ENCODE assay signal across 8 mouse cellular contexts in the genomic region with DNA sequence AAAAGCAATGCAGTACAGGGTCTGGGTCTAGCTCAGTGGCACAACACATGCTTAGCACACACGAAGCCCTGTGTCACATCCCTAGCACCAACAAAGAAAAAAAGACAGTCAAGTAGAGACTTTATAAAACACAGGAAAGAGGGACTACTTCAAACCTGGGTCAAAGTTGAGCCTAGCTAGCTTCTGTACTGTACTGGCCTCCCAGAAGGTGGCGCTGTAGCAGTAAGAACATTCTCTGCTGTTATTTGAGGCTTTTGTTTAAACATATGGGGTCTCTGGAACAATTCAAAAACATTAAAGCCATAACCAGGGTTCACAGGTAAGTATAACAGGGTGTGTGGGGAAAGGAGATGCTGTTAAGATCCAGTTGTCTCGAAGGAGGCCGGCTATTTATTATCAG. TPM values are rescaled to one million over a fixed set of nuclear protein-coding genes. Genes with fewer than 3 reads are reported as not detected.
DNase-seq lines count a peak whose midpoint lies in the region; ATAC-seq and TF ChIP-seq lines count a peak whose summit lies in the region.
"Had no signal": no experiment of that assay in that cellular context is flagged by ENCODE, and none has a peak within 500 bp of the region (broad histone marks: within the 10 kb centered on the region; RNA-seq: fewer than 3 reads in every experiment).

No protein-coding gene starts in this region.

- peaks cover 19% of the 10 kb centered on the region for H3K4me1 ChIP-seq in kidney, embryonic 15.5 days
- H3K4me1 ChIP-seq in MEL (ENCODE audit: control insufficient read depth in 1 of 2, insufficient read depth in 2 of 2, low read length in 2 of 2) = peaks cover 0 to 7% of the 10 kb centered on the region in 2 experiments; a peak in 1 of 4 replicates

- no peaks in the 10 kb centered on the region for H3K9me3 ChIP-seq in kidney, embryonic 15.5 days (replicated peaks)
- no peaks in the 10 kb centered on the region for H3K9me3 ChIP-seq in MEL (replicated peaks; ENCODE audit: insufficient read depth, low read length)
- H3K9me3 ChIP-seq: megakaryocyte, embryonic 14.5 days had no signal

- peak; percentile 19 for DNase-seq in kidney, adult 18-20 months
- DNase-seq in MEL (ENCODE audit: low read depth, low spot score) = peak; percentile 49
- DNase-seq in embryo, embryonic 11 days = peak; percentile 69
- peak; percentile 64 for DNase-seq in naive thymus-derived CD4-positive, alpha-beta T cell, adult 2 months (ENCODE audit: low read depth)
- DNase-seq in frontal cortex, postnatal 14 days (ENCODE audit: low spot score in 2 of 2) = no peak

- no peak for TF ChIP-seq EP300 in MEL (IDR thresholded peaks at IDR 0.05; ENCODE audit: low read depth in 1 of 2, low read length in 2 of 2)

- no peaks in the 10 kb centered on the region for H3K36me3 ChIP-seq in kidney, embryonic 15.5 days
- H3K36me3 ChIP-seq in C2C12 (ENCODE audit: control insufficient read depth, insufficient read depth) (peaks cover 4% of the 10 kb centered on the region), MEL (ENCODE audit: control insufficient read depth in 1 of 2, insufficient read depth in 2 of 2, low read length in 2 of 2) (peaks cover 0 to 4% of the 10 kb centered on the region in 2 experiments; a peak in 2 of 4 replicates)

- TF ChIP-seq POLR2A in MEL (IDR thresholded peaks at IDR 0.05; ENCODE audit: control insufficient read depth in 1 of 2, insufficient read depth in 1 of 2, low read depth in 1 of 2, low read length in 2 of 2, poor library complexity in 1 of 2) = no peak

- TF ChIP-seq RAD21 in MEL (IDR thresholded peaks at IDR 0.05; ENCODE audit: low read depth, low read length) = peak; percentile 25

- no peaks in the 10 kb centered on the region for H3K79me3 ChIP-seq in C2C12 (ENCODE audit: low read depth)

- TF ChIP-seq CTCF in C2C12 (IDR thresholded peaks at IDR 0.05; ENCODE audit: control insufficient read depth, insufficient read depth, insufficient read length) (peak; percentile 35), MEL (IDR thresholded peaks at IDR 0.05 in 2 of 3, conservative IDR thresholded peaks at IDR 0.05 in 1 of 3; ENCODE audit: control insufficient read depth in 1 of 3, insufficient read depth in 1 of 3, low read depth in 2 of 3, low read length in 3 of 3, poor library complexity in 1 of 3, severe bottlenecking in 1 of 3) (peak; percentile 56 to 75 (median 59))

- H3K4me2 ChIP-seq in kidney, embryonic 15.5 days = no peak overlapping the region

- H3K79me2 ChIP-seq in C2C12 (ENCODE audit: control insufficient read depth, insufficient read depth) (no peaks in the 10 kb centered on the region), MEL (ENCODE audit: control insufficient read depth, insufficient read depth, low read length, poor library complexity) (no peaks in the 10 kb centered on the region)

- 51% methylated on average over 4 of the region's 4 CpGs for WGBS in kidney, embryonic 15.5 days

- no peak overlapping the region for H3ac ChIP-seq in C2C12 (ENCODE audit: control insufficient read depth, insufficient read length, low read depth)

- ATAC-seq in kidney, embryonic 15.5 days (replicated peaks; ENCODE audit: low FRiP score) = no peak

- no peak overlapping the region for H3K4me3 ChIP-seq in kidney, embryonic 15.5 days (replicated peaks)
- H3K4me3 ChIP-seq in C2C12 (ENCODE audit: insufficient read depth, poor library complexity, severe bottlenecking) (no peak overlapping the region), MEL (ENCODE audit: control insufficient read depth in 1 of 2, insufficient read depth in 1 of 2, low read depth in 2 of 2, low read length in 2 of 2) (no peak overlapping the region)
- H3K4me3 ChIP-seq: megakaryocyte, embryonic 14.5 days had no signal

- no peak overlapping the region for H3K9ac ChIP-seq in kidney, embryonic 15.5 days
- H3K9ac ChIP-seq in MEL (ENCODE audit: control insufficient read depth, low read depth, low read length, poor library complexity, severe bottlenecking) = no peak overlapping the region

- no peak overlapping the region for H3K27ac ChIP-seq in kidney, embryonic 15.5 days
- H3K27ac ChIP-seq in MEL (ENCODE audit: control insufficient read depth, low read depth, low read length) = no peak overlapping the region

- H3K27me3 ChIP-seq in kidney, embryonic 15.5 days = no peaks in the 10 kb centered on the region
- H3K27me3 ChIP-seq in C2C12 (ENCODE audit: control insufficient read depth, insufficient read depth, insufficient read length) = no peaks in the 10 kb centered on the region
- H3K27me3 ChIP-seq in MEL (ENCODE audit: control insufficient read depth in 1 of 2, insufficient read depth in 2 of 2, low read length in 2 of 2) = no peaks in the 10 kb centered on the region
- H3K27me3 ChIP-seq: megakaryocyte, embryonic 14.5 days had no signal

TF ChIP-seq in C2C12, 6 proteins besides CTCF, POLR2A, EP300 and RAD21:
- TF ChIP-seq MAX (IDR thresholded peaks at IDR 0.05) = no peak
- TF ChIP-seq MYOG (IDR thresholded peaks at IDR 0.05; ENCODE audit: control insufficient read depth, extremely low read depth, insufficient read length) = no peak
- no peak for TF ChIP-seq CEBPB (IDR thresholded peaks at IDR 0.05; ENCODE audit: low read depth)
- TF ChIP-seq USF1 (IDR thresholded peaks at IDR 0.05; ENCODE audit: low read depth) = no peak
- no peak for TF ChIP-seq MYOD1 (IDR thresholded peaks at IDR 0.05; ENCODE audit: control insufficient read depth, insufficient read length, low read depth)
- TF ChIP-seq FOSL1 (IDR thresholded peaks at IDR 0.05; ENCODE audit: insufficient read depth, low read length, poor library complexity, severe bottlenecking) = no peak
TF ChIP-seq in C2C12: peak in this region for 0.

TF ChIP-seq in MEL, 35 proteins besides CTCF, POLR2A, EP300 and RAD21:
- TF ChIP-seq SMC3 (IDR thresholded peaks at IDR 0.05; ENCODE audit: low read depth, low read length) (peak; percentile 41), ZMIZ1 (IDR thresholded peaks at IDR 0.05; ENCODE audit: low read depth, low read length) (no peak), ZC3H11A (IDR thresholded peaks at IDR 0.05; ENCODE audit: low read depth, low read length) (0 out of 2 replicates have a peak, but pooled peaks have one; percentile 12)
TF ChIP-seq in MEL: peak in this region for 2.

RNA-seq across cellular contexts. Expression of a gene that starts 54.4 kb away (rescaled TPM):
- polyA plus RNA-seq in kidney, embryonic 15.5 days (2015; fragmentation: Nextera tagmentation; extraction: Ambion mirVana) = 27.1 and 31.1 TPM in 2 replicates
- polyA plus RNA-seq in C2C12 (2012; fragmentation: generic; extraction: Trizol) = 12.1 TPM
- total RNA-seq in MEL (2012; rRNA removed) = 0.42 and 0.46 TPM in 2 replicates
- under 1 TPM in 1 of 2 experiments, not detected in 1; 0.96 TPM for polyA plus RNA-seq in MEL (2012; ENCODE audit: insufficient read depth in 1 of 2, insufficient read length in 2 of 2, low read depth in 1 of 2, low replicate concordance in 2 of 2, missing spikeins in 1 of 2)

RNA-seq across cellular contexts. Expression of a gene that starts 57.9 kb away (rescaled TPM):
- polyA plus RNA-seq in kidney, embryonic 15.5 days (2015; fragmentation: Nextera tagmentation; extraction: Ambion mirVana) = 70.6 and 76.1 TPM in 2 replicates
- 45.1 TPM for polyA plus RNA-seq in C2C12 (2012; fragmentation: generic; extraction: Trizol)
- 0.42 TPM in 1 of 2 replicates, not detected in the other for total RNA-seq in MEL (2012; rRNA removed)
- polyA plus RNA-seq in MEL (2012; ENCODE audit: insufficient read depth in 1 of 2, insufficient read length in 2 of 2, low read depth in 1 of 2, low replicate concordance in 2 of 2, missing spikeins in 1 of 2) = 1 to 10 TPM in 1 of 2 experiments, not detected in 1; 1.9 TPM

Comparison
In these comparisons a context has a peak if more than half of its experiments do, and no peak if none do; other contexts are left out.
1. DNase-seq: peak in kidney, adult 18-20 months (single experiment), MEL (single experiment), embryo, embryonic 11 days (single experiment) and naive thymus-derived CD4-positive, alpha-beta T cell, adult 2 months (single experiment); none in frontal cortex, postnatal 14 days (0 of 2).
2. RNA of a gene that starts 57.9 kb away (polyA plus RNA-seq): 70.6 to 76.1 TPM in kidney, embryonic 15.5 days and 45.1 TPM in C2C12 (single experiment); 1.9 TPM in MEL; every median in the first group is over 10 times any median in the second.